Mouse (Mus musculus): Measurements from ENCODE around the gene Gm11639. TPM values are rescaled to one million over a fixed set of nuclear protein-coding genes. Genes with fewer than 3 reads are reported as not detected.

Gm11639 gene
- polyA plus RNA-seq, 1 experiment from 2014 or later = not detected

DNA sequence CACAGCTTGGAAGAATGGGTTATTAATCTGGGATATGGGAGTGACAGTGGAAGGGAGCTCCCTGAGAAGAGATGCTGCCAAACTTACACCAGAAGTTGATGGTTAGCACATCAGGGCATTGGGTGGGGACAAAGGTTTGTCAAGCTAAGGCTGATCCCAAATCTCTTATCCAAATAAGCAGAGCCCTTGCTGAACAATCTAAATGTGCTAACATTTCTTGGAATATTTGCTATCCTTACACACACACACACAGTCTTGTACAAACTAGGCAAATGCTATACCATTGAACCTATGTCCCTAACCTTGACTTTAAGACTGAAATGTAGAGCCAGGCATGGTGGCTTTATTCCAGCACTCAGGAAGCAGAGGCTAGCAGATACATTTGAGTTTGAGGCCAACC lies 458.1 kb downstream of the Gm11639 start:
- ATAC-seq = no peak
- H3K27me3 ChIP-seq (replicated peaks; ENCODE audit: control insufficient read depth, insufficient read depth, low read length) = no peaks in the 10 kb centered on the region
- H3K27ac ChIP-seq (ENCODE audit: low read depth, low read length) = no peak overlapping the region
- no peak overlapping the region for H3K9ac ChIP-seq (ENCODE audit: low read depth, low read length)
- TF ChIP-seq CTCF (IDR thresholded peaks at IDR 0.05; ENCODE audit: low read depth) = no peak
- H3K4me1 ChIP-seq (replicated peaks; ENCODE audit: control insufficient read depth, insufficient read depth, low read length) = no peaks in the 10 kb centered on the region
- no peak overlapping the region for H3K4me3 ChIP-seq (ENCODE audit: low read depth, low read length)
- H3K9me3 ChIP-seq (ENCODE audit: control insufficient read depth) = no peaks in the 10 kb centered on the region
- peaks cover 9% of the 10 kb centered on the region; the same call in 1 of the 2 replicates for H3K36me3 ChIP-seq (ENCODE audit: control insufficient read depth, insufficient read depth)
- no peak overlapping the region for H3K4me2 ChIP-seq (replicated peaks; ENCODE audit: low read depth)

DNA sequence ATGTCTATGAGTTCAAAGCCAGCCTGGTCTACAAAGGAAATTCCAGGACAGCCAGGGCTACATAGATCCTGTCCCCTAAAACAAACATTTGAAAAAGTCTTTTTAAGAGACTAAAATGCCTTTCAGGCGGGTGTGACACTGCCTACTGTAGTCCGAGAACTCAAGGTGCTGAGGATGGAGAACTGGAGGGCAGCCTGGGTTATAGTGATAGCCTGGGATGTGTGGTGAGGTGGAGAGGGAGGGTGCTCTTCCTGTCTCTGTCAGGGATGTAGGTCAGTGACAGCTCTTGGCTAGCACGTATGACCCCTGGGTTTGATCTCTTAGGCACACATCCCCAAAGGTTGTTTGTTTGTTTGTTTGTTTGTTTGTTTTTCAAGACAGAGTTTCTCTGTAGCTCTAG lies 458.6 kb downstream of the Gm11639 start:
- no peak overlapping the region for H3K4me2 ChIP-seq (replicated peaks; ENCODE audit: low read depth)
- H3K9me3 ChIP-seq (ENCODE audit: control insufficient read depth) = no peaks in the 10 kb centered on the region
- WGBS = 83% methylated on average over 3 of the region's 3 CpGs
- H3K36me3 ChIP-seq (ENCODE audit: control insufficient read depth, insufficient read depth) = peaks cover 6% of the 10 kb centered on the region; the same call in 1 of the 2 replicates
- no peak overlapping the region for H3K4me3 ChIP-seq (ENCODE audit: low read depth, low read length)
- no peaks in the 10 kb centered on the region for H3K4me1 ChIP-seq (replicated peaks; ENCODE audit: control insufficient read depth, insufficient read depth, low read length)
- no peak overlapping the region for H3K27ac ChIP-seq (ENCODE audit: low read depth, low read length)
- no peak for TF ChIP-seq CTCF (IDR thresholded peaks at IDR 0.05; ENCODE audit: low read depth)
- no peak for ATAC-seq
- no peaks in the 10 kb centered on the region for H3K27me3 ChIP-seq (replicated peaks; ENCODE audit: control insufficient read depth, insufficient read depth, low read length)
- no peak overlapping the region for H3K9ac ChIP-seq (ENCODE audit: low read depth, low read length)

DNA sequence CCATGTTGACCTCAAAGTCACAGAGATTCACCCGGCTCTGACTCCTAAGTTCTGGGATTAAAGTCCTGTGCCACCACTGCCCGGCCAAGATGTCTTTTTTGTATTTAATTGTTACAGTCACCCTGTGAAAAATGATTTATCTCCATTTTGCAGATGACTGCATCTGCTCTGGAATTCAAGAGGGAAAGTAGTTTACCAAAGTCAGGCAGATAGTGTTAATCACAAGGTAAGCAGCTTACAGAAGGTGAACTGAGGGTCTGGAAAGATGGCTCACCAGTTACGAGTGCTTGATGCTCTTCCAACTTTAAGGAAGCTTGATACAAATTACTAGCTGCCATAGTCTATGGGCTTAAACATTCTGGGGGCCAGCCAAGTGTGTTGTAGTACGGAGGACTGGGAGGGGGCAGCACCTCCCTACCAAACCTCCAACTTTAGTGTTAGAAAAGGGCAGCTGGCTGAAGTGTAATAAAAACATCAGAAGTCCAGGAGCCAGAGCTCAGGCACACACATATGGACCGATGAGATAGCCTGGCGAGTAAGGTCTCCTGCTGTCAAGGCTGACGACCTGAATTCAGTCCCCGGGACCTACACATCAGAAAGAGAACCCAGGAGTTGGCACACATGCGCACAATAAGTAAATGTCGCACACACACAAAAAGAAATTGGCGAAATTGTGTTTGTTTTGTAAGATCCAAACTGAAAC lies 459.2 kb downstream of the Gm11639 start:
- H3K4me3 ChIP-seq (ENCODE audit: low read depth, low read length) = no peak overlapping the region
- no peak overlapping the region for H3K4me2 ChIP-seq (replicated peaks; ENCODE audit: low read depth)
- H3K4me1 ChIP-seq (replicated peaks; ENCODE audit: control insufficient read depth, insufficient read depth, low read length) = no peaks in the 10 kb centered on the region
- no peak overlapping the region for H3K27ac ChIP-seq (ENCODE audit: low read depth, low read length)
- WGBS = 70% methylated on average over 11 of the region's 11 CpGs
- no peaks in the 10 kb centered on the region for H3K9me3 ChIP-seq (ENCODE audit: control insufficient read depth)
- H3K27me3 ChIP-seq (replicated peaks; ENCODE audit: control insufficient read depth, insufficient read depth, low read length) = no peaks in the 10 kb centered on the region
- H3K36me3 ChIP-seq (ENCODE audit: control insufficient read depth, insufficient read depth) = peaks cover 3% of the 10 kb centered on the region; the same call in 1 of the 2 replicates
- no peak for ATAC-seq
- no peak overlapping the region for H3K9ac ChIP-seq (ENCODE audit: low read depth, low read length)
- peak; percentile 20 for TF ChIP-seq CTCF (IDR thresholded peaks at IDR 0.05; ENCODE audit: low read depth)

DNA sequence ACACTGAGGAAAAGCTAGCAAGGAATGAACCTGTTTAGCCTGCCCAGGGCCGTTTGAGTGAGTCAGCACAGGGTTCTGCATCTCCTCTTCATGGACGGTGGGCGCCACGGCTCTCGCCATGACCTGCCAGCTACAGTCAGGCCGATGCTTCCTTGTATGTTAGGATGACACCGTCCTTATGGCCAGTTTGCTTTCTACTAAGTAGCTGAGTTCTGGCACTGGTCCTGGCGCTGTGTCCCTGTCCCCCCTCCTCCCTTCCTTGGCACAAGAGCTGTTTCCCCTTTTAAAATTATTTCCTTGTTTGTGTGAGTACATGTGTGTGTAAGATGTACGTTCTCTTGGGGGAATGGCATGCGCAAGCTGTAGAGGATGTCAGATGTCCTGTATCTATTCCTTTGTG lies 459.7 kb downstream of the Gm11639 start:
- Histone ChIP-seq H3K36me3 (ENCODE audit: control insufficient read depth, insufficient read depth) (no peaks in the 10 kb centered on the region; the same call in 1 of the 2 replicates), H3K4me1 (replicated peaks; ENCODE audit: control insufficient read depth, insufficient read depth, low read length) (no peaks in the 10 kb centered on the region), H3K27me3 (replicated peaks; ENCODE audit: control insufficient read depth, insufficient read depth, low read length) (no peaks in the 10 kb centered on the region), H3K4me2 (replicated peaks; ENCODE audit: low read depth) (no peak overlapping the region), H3K9me3 (ENCODE audit: control insufficient read depth) (no peaks in the 10 kb centered on the region), H3K9ac (ENCODE audit: low read depth, low read length) (no peak overlapping the region), H3K4me3 (ENCODE audit: low read depth, low read length) (no peak overlapping the region), H3K27ac (ENCODE audit: low read depth, low read length) (no peak overlapping the region)
- TF ChIP-seq CTCF (IDR thresholded peaks at IDR 0.05; ENCODE audit: low read depth) = no peak
- 80% methylated on average over 10 of the region's 10 CpGs for WGBS
- no peak for ATAC-seq

DNA sequence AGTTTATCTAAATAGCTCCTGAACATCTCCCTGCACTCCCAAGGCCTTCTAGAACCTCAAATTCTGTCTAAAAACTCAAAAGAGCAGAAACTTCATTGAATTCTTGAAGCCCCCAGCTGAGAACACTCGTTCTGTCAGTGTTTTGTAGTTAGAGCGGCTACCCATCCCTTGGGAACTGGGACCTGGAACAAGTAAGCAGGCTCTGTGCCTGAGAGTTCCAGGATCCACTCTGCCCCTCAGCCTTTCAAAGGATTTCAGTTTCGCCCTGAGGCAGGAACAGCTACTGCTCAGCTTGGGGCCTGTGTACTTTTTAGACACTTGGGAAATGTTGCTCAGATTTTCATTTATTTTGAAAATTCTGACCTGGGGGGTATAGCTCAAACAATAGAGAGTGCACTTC lies 461.1 kb downstream of the Gm11639 start, which contains the start of gene Gm10842:
Gm10842 (plus strand) TSS at position 301 of the 400 bp plus-strand sequence.
- Histone ChIP-seq H3K9me3 (ENCODE audit: control insufficient read depth) (no peaks in the 10 kb centered on the region), H3K4me1 (replicated peaks; ENCODE audit: control insufficient read depth, insufficient read depth, low read length) (no peaks in the 10 kb centered on the region), H3K4me3 (ENCODE audit: low read depth, low read length) (no peak within 1 kb of the TSS), H3K4me2 (replicated peaks; ENCODE audit: low read depth) (no peak within 1 kb of the TSS), H3K9ac (ENCODE audit: low read depth, low read length) (no peak within 1 kb of the TSS), H3K36me3 (ENCODE audit: control insufficient read depth, insufficient read depth) (no peaks in the 10 kb centered on the region; the same call in 1 of the 2 replicates), H3K27me3 (replicated peaks; ENCODE audit: control insufficient read depth, insufficient read depth, low read length) (no peaks in the 10 kb centered on the region), H3K27ac (ENCODE audit: low read depth, low read length) (no peak within 1 kb of the TSS)
- TF ChIP-seq CTCF (IDR thresholded peaks at IDR 0.05; ENCODE audit: low read depth) = no peak
- 75% methylated on average over 3 of the region's 3 CpGs for WGBS
- no peak for ATAC-seq

DNA sequence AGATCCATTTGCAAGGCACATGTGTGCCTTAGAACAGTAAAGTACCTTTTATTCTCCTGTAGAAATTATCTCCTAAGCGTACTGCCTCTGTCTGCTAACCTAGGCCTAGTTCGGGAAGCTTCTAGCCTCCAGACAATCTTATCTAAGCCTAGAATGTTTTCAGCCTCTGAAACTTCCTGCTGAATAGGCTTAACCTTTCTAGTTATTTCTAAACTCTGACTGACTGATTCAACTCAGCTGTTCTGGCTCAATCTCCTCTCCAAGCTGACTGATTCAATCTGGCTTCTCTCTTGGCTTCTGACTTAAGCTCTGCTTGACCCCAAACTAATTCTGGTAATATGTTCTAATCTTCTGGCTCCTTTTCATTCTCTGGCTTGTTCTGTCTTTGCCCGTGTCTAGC lies 463.8 kb downstream of the Gm11639 start:
- no peak for ATAC-seq
- TF ChIP-seq CTCF (IDR thresholded peaks at IDR 0.05; ENCODE audit: low read depth) = no peak
- H3K4me3 ChIP-seq (ENCODE audit: low read depth, low read length) = no peak overlapping the region
- H3K4me2 ChIP-seq (replicated peaks; ENCODE audit: low read depth) = no peak overlapping the region
- H3K27me3 ChIP-seq (replicated peaks; ENCODE audit: control insufficient read depth, insufficient read depth, low read length) = no peaks in the 10 kb centered on the region
- H3K27ac ChIP-seq (ENCODE audit: low read depth, low read length) = no peak overlapping the region
- H3K9ac ChIP-seq (ENCODE audit: low read depth, low read length) = no peak overlapping the region
- H3K36me3 ChIP-seq (ENCODE audit: control insufficient read depth, insufficient read depth) = no peaks in the 10 kb centered on the region
- H3K4me1 ChIP-seq (replicated peaks; ENCODE audit: control insufficient read depth, insufficient read depth, low read length) = no peaks in the 10 kb centered on the region
- 64% methylated on average over 3 of the region's 3 CpGs for WGBS
- no peaks in the 10 kb centered on the region for H3K9me3 ChIP-seq (ENCODE audit: control insufficient read depth)

Data from intestine, postnatal 0 days (tissue).